ENCODE assay signal across 15 mouse cellular contexts in the genomic region with DNA sequence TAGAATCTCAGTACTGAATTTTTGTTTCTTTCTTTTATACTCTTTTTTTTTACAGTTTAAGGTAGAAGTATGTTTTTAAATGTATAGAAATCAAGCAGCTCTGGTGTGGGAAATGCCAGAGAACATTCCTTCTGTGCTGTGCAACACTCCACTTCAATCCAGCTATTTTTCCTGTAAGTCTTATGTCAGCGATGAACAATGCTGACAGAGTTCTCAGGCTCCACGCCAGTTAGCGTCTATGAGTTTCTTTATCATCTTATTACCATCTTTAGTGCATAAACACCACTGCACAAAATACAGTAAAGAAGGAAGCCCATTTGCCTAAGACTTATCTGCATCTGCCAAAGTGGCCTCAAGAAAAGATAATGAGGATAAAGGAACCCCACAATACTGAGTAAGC.
"Had no signal": no experiment of that assay in that cellular context is flagged by ENCODE, and none has a peak within 500 bp of the region (broad histone marks: within the 10 kb centered on the region; RNA-seq: fewer than 3 reads in every experiment).

No protein-coding gene starts in this region.

- H3K36me3 ChIP-seq: lung, embryonic 15.5 days; midbrain, embryonic 13.5 days; midbrain, embryonic 15.5 days; neural tube, embryonic 12.5 days had no signal

- H3K9ac ChIP-seq: liver, postnatal 0 days; lung, embryonic 15.5 days; midbrain, embryonic 13.5 days; midbrain, embryonic 15.5 days; neural tube, embryonic 12.5 days had no signal

- H3K4me1 ChIP-seq: lung, embryonic 15.5 days; midbrain, embryonic 13.5 days; midbrain, embryonic 15.5 days; neural tube, embryonic 12.5 days had no signal

- H3K4me3 ChIP-seq: lung, embryonic 15.5 days; megakaryocyte, embryonic 14.5 days; midbrain, embryonic 13.5 days; midbrain, embryonic 15.5 days; neural tube, embryonic 12.5 days had no signal

- H3K4me2 ChIP-seq: lung, embryonic 15.5 days; midbrain, embryonic 11.5 days; midbrain, embryonic 13.5 days; midbrain, embryonic 15.5 days; neural tube, embryonic 12.5 days had no signal

- H3K27me3 ChIP-seq: lung, embryonic 15.5 days; midbrain, embryonic 13.5 days; midbrain, embryonic 15.5 days; neural tube, embryonic 12.5 days had no signal

- H3K9me3 ChIP-seq: lung, embryonic 15.5 days; midbrain, embryonic 13.5 days; midbrain, embryonic 15.5 days; neural tube, embryonic 12.5 days had no signal

- H3K27ac ChIP-seq: lung, embryonic 15.5 days; macrophage; midbrain, embryonic 13.5 days; midbrain, embryonic 15.5 days; neural tube, embryonic 12.5 days had no signal

- ATAC-seq: liver, postnatal 0 days; lung, postnatal 0 days; midbrain, embryonic 13.5 days; midbrain, embryonic 15.5 days had no signal

- DNase-seq: liver, postnatal 0 days; lung, postnatal 14 days; lung, postnatal 36 days; right cerebral cortex, postnatal 14 days; thymus, adult 18-20 months; thymus, postnatal 14 days; thymus, postnatal 36 days had no signal
